Mouse (Mus musculus): ENCODE data around the gene Rlim.

Rlim gene

DNA sequence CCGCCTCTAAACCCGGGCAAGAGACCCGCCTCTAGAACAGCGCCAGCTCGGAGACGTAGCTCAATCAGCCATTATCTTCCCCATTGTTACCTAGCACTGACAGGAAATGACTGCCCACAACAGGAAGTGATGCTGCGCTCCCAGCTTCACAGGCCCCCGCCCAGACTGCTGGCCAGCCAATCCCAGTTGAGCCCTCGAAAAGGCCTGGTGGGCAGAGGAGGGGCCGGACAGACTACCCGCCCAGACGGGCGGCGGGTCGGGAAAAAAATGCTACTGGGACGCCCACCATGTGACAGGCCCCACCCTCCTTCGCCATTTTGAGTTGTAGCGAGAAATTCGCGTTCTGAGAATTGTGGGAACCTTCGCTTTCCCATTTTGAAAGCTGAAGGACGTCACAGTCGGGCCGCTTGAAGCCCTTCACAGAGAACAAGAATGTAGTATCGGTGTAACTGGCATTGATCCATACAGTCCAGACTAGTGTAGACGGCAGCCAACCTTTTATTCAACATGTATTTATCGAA is at the start of gene Rlim:
Gene Rlim (minus strand): TSS at position 116 of the 521 bp plus-strand sequence.
- peak; percentile 87 to 94 for DNase-seq

DNA sequence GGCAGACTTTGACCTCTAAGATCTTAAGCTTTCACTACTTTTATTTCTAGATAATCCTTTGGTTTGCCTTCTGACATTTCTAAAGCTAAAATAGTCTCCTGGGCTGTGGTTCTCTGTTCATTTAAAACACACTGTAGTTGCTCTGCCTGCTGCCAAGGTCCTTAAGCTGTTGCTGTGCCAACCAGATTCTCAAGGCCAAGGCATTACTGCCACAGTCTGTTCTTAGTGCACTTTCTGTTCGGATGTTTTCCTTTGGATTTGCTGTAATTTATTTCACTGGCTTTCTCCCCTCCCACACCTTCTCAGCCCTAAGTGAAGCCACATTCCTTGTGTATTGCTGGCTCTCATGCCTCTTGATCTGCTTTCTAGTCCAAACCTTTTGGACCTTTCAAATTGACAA is 36.1 kb upstream of the Rlim start:
- no peak for DNase-seq

DNA sequence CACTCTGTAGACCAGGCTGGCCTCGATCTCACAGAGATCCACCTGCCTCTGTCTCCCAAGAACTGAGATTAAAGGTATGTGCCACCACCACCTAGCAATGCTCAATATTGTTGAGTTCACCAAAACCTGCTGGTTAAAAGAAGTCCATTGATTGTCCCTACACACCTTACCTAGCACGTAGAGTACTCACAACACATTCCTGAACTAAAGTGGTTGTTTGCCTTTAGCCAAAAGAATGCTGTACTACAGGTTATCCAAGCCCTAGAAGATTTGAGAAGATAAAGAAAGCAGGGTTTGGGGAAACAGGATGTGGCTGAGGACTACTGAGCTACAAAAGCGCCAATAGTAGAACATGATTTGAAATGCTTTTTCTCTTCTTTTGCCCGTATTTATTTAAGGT is 34.0 kb upstream of the Rlim start:
- no peak for DNase-seq

DNA sequence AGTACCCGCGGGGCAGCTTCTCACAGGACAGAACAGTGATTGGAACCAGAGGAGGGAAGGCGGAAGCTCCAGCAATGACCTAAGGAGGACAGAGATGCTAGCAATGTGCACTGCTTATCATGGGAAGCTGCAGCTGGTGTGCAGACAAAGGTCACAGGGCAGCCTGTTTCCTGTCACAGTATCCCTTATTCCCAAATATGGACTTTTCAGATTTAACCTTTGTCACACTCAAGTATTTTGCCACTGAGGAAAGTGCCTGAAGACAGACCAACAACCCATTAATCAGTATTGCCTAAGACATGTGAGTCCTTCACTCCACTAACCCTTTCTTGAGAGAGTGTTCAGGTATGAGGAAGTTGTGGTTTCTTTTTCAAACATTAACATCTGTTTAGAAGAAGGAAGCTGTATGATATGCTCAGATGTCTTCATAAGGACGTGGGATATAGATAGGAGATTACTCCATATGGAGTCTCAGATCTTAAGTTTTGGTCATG is 32.3 kb upstream of the Rlim start:
- DNase-seq, result peak; percentile 7 to 30

DNA sequence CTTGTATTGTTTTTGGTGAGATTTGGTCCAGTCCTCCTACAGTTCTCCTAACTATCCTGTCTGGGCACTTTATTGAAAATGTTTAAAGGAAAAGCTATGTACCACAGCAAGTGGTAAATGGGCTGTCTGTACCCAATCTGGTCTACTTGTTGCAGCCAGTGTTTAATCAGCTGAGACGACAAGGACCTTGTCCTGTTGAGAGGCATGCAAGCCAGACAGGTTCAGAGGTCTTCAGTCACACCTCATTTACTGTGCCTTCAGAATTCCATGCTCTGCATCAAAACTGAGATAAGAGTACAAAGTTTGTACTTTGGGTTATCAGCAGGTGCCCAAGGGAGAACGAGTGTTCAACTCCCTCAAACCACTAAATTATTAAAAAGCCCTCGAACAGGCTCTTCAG is 13.7 kb upstream of the Rlim start:
- DNase-seq, result no peak

DNA sequence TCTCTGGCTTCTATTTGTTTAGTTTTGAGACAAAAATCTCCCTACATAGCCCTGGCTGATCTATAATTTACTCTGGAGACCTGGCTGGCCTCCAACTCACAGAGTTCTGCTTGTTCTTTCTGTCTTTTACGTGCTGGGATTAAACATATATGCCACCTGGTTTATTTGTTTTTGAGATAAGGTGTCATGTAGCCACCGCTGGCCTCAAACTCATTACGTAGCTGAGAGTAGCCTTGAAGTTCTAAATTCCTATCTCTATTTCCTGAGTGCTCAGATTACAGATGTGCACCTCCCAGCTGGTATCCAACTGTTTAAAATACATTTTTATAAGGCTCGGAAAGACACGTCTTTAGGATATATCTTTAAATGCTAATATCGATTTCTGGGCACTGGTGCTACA is 12.8 kb upstream of the Rlim start:
- no peak for DNase-seq

DNA sequence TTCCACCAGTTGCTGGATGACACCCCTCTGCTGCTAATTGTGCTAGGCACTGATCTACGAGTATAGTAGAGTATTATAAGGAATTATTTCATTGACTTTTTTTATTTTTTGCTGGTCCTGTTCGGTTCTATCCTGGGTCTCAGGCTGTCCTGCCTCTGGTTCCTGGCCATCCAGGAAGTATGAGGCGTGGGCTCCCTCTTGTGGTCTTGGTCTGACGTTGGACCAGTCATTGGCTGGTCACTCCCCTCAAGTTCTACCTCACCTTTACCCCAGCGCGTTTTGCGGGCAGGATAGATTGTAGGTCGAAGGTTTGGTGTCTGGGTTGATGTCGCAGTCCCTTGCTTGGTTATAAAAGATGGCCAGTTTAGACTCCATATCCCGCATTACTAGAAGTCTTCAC is 10.6 kb upstream of the Rlim start:
- peak; percentile 52 to 70 for DNase-seq

DNA sequence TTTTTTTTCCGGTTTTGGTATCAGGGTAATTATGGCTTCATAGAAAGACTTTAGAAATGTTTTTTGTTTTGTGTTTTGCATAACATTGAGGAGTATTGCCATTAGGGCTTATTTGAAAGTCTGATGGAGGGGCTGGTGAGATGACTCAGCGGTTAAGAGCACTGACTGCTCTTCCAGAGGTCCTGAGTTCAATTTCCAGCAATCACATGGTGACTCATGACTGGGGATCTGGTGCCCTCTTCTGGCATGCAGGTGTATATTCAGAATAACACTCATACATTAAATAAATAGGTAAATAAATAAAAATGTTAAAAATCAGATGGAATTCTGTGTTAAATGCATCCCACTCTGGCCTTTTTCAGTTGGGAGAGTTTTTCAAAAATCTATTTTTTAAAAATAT is 9.3 kb upstream of the Rlim start:
- peak; percentile 5 to 15 for DNase-seq

DNA sequence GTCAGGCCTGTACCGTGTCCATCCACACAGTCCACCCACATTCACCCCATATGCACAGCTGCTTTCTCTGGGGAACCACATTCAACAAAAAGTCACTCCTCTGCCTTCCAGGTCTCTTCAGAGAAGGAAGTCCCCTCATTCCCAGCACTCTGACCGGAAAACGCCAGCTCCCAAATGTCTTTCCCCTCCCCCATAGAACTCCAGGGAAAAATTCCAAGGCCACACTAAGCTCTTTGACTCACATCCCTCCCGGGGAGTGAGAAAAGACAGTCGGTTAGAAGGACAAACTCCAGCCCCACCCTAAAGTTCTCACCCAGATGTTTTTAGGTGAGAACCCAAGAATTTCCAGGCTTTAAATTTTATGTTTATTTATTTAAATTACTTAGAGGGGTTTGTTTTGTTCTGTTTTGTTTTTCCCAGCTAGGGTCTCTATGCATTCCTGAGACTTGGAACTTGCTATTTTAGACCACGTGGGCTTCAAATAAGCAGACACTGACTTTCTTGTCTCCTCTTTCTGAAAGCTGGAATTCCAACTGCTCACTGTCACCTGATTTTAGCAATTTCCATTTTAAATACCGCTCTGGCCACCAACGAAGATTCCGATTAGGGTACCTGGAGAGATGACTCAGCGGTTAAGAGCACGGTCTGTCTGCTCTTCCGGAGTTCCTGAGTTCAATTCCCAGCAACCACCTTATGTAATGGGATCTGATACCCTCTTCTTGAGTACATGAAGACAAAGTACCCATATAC is 6.3 kb upstream of the Rlim start:
- peak; percentile 9 to 25 for DNase-seq

DNA sequence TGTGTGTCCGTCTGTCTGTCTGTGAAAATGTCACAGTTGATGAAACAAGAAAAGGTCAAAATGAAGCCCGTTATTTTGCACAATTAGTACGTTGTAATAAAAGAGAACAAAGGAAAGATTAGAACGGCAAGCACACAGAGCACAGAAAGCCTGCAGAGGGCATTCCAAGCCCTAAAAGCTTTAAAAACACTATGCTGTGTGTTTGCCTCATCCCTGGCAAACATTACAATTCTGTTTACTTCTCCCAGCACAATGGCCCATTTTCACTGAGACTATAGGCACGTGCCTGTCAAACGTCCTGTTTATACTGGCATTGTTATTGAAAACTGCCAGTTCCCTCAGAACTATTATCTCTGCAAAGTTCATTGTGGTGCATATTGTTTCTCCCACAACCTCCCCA is 5.1 kb upstream of the Rlim start:
- no peak for DNase-seq

DNA sequence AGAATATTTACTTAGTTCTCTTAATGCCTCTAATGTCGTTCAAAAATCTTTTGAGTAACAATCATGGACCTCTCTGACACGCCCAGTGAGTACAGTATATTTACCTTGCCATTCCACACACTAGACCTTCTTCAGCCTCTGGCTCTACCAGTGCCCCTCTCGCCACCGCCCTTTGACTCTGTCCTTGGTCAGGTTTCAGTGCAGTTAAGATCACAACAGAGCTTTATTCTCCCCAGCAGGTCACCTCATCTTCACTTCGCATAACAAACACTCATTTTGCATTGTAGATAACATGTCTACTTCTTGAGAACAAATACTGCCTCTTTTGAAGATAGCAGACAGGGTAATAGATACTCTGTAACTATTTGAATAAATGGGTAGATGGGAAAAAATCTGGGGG is 3.9 kb upstream of the Rlim start:
- DNase-seq, result no peak

DNA sequence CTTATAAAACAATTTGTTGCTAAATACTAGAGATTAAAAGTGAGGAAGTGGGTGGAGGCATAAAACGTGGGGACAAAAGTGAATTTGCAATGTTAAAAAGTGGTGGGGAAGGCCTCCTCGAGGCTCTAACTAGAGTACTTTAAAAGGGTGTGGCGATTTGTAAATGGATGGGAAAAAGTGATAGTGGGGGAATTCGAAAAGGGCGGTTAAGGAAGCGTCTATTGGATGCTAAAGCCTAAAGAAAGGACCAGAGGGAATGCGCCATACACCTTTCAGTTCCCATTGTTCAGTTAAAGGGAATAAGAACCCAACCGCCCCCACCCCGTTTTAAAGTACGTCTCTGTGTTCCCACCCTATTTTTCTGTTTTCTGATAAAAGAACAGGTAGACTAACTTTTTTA is 722 bp upstream of the Rlim start:
- no peak for DNase-seq

DNA sequence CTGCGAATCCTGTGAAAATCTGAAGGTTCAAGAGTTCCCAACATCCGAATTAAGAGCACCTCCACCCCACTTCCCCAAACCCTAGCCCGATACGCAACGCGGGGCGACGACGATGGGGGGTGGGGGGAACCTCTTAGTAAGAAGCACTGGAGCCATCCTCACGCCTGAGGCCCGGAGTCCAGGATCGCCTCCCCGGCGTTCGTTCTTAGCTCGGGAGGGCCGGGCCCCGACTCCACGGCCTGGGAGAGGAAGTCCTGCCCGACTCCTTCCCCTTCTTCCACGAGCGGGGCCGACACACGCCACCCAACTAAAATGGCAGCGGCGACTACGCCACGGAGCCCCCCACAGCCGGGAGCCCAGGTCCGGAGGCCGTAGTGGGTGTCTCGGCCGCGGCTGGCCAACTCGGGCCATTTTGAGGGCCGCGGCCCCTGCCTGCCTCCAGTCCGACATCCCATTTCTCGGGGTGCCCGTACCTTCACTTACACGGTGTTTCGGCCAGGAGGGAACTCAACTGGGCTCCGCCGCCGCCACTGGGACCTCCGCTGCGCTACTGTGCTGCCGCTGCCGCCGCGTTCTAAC is 405 bp downstream of the Rlim start:
- DNase-seq, result peak; percentile 40 to 55

DNA sequence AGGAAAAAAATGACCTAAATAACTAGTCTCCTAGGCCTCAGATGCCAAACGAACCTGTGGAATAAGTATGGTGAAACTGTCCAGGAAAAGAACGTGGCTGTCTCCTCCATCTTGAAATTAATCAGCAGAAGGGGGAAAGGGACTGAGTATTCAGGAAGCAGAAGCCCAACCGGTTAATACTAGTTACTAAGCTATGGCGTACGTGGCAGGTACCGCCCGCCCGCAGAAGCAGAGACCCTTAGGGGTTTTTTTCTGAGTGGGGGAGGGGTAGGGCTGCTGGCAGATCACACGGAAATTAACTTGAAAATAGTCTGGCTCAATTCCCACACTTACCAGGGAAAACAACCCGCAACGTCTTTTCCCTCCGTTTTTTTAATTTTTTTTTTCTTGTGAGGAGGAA is 1.0 kb downstream of the Rlim start:
- peak; percentile 19 to 54 for DNase-seq

DNA sequence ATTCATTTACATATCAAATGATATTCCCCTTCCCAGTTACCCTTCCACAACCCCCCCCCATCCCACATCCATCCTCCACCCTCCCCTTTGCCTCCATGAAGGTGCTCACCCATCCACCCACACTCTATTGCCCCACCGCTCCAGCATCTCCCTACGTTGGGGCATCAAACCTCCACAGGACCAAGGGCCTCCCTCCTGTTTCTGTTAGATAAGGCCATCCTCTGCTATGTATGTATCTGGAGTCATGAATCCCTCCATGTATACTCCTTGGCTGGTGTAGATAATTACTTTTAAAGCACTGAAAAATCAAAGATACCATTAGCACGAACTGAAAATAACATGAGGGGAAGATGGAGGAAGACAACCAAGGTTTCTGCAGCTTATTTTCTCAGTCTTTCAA is 41.4 kb downstream of the Rlim start:
- no peak for DNase-seq

DNA sequence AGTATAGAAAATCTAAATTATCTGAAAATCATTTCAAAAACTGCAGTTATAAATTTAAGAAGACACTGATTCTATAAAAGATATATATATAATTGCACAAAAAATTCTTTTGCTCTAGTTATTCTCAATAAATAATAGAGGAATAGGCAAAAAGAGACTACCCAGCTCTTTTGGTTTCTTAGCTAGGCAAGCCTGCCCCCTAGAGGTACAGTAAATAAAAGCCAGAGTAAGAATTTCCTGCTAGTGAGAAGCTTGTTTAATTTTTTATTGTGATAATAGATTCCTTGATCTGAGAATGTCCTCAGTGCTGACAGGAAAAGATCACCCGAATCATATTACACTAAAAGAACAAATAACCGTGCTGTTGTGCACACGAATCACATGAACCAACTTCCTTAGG is 43.8 kb downstream of the Rlim start:
- no peak for DNase-seq

DNA sequence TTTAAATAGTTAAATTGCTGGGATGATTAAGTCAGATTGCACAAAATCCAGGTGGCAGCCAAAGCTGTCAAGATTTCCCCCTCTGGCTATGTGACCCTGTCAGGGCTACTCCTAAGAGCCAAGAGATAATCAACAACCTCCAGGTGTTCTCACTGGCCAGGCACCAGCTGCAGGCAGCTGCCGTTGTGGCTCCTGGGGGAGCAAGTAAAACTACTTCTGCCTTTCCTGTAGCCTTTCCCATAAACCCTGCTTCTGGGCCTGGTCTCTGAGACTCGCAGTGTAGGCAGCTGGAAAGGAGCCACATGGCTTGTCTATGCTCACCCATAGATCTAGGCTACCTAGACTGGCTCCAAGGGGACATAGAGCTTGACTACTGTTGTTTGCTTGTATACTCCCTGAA is 58.6 kb downstream of the Rlim start:
- peak; percentile 9 to 22 for DNase-seq

DNA sequence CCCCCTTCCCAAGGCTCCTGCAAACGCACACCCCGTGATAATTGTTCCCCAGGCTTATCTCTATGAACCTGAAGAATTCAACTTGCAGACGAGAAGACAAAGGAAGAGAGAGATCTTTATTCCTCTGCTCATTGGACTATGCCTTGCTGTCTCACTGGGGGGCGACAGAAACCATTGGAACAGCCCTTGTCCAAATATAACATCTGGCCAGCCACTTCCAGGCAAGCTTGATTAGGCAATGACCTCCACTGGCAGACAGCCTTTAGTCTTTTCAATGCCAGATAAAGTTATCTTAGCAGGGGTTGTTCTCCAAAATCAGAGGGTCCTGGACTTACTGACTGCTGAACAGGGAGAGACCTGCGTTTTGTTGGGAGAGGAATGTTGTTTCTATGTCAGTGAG is 62.1 kb downstream of the Rlim start:
- DNase-seq, result peak; percentile 43 to 56

DNA sequence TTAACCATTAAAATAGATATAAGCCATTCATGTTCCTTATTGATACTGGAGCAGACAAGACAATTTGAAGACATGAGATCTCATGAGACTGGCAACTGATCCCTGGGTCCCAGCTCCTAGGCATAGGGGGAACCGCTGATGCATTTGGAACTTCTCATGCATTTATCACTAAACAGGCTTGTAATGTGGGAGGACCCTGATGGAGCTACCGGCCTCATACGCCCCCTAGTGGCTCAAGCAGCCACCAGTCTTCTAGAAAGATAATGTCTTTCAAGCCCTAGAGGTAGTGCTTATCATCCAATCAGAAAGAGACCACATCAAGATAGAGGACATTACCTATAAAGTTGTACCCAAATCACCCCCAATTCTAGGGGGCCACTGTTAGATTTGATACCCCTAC is 66.3 kb downstream of the Rlim start:
- DNase-seq, result peak; percentile 68 to 75

Measured in kidney, postnatal 4 days (tissue).